Mouse (Mus musculus): ENCODE measurements around the gene Sh3bp1. TPM values are rescaled to one million over a fixed set of nuclear protein-coding genes. Genes with fewer than 3 reads are reported as not detected.

The Sh3bp1 gene
- 4.9 and 6.0 TPM in 2 replicates for polyA plus RNA-seq (2015; fragmentation: Nextera tagmentation; extraction: Ambion mirVana)

GRCm38 (mm10) chr15:78899740-78900584 is at the start of gene Sh3bp1:
Gene Sh3bp1, plus strand, starts transcription at chr15:78899768.
- 3% methylated on average over 43 of the region's 47 CpGs for WGBS
- Histone ChIP-seq H3K9ac (replicated peaks; ENCODE audit: low read depth, low read length) (peak within 1 kb of the TSS; percentile 57), H3K9me3 (ENCODE audit: control insufficient read depth, low read length) (no peaks in the 10 kb centered on the region), H3K4me2 (ENCODE audit: low read length) (peak within 1 kb of the TSS; percentile 88), H3K36me3 (ENCODE audit: control insufficient read depth, insufficient read depth) (no peaks in the 10 kb centered on the region), H3K27me3 (replicated peaks; ENCODE audit: control insufficient read depth, insufficient read depth, low read length) (no peaks in the 10 kb centered on the region), H3K27ac (ENCODE audit: low read length) (no peak within 1 kb of the TSS), H3K4me1 (replicated peaks; ENCODE audit: control insufficient read depth, insufficient read depth, low read length) (peaks cover 15% of the 10 kb centered on the region), H3K4me3 (replicated peaks; ENCODE audit: low read length) (peak within 1 kb of the TSS; percentile 48)
- peak; percentile 52; the same call in 1 of the 2 replicates for ATAC-seq

- no peak overlapping the region for H3K4me3 ChIP-seq (replicated peaks; ENCODE audit: low read length)
- H3K4me1 ChIP-seq (replicated peaks; ENCODE audit: control insufficient read depth, insufficient read depth, low read length): peaks cover 6% of the 10 kb centered on the region; the same call in 1 of the 2 replicates
- 74% methylated on average over 15 of the region's 15 CpGs for WGBS
- H3K27me3 ChIP-seq (replicated peaks; ENCODE audit: control insufficient read depth, insufficient read depth, low read length): no peaks in the 10 kb centered on the region
- ATAC-seq: no peak
- no peak overlapping the region for H3K4me2 ChIP-seq (ENCODE audit: low read length)
- no peak overlapping the region for H3K9ac ChIP-seq (replicated peaks; ENCODE audit: low read depth, low read length)
- H3K27ac ChIP-seq (ENCODE audit: low read length): no peak overlapping the region
- no peaks in the 10 kb centered on the region for H3K36me3 ChIP-seq (ENCODE audit: control insufficient read depth, insufficient read depth)
- H3K9me3 ChIP-seq (ENCODE audit: control insufficient read depth, low read length): no peaks in the 10 kb centered on the region
Observed at GRCm38 (mm10) chr15:78850059-78850824, 49.3 kb upstream of the Sh3bp1 start.

GRCm38 (mm10) chr15:78850944-78851343 is 48.6 kb upstream of the Sh3bp1 start:
- Histone ChIP-seq H3K27ac (ENCODE audit: low read length) (no peak overlapping the region), H3K4me1 (replicated peaks; ENCODE audit: control insufficient read depth, insufficient read depth, low read length) (peaks cover 5% of the 10 kb centered on the region; the same call in 1 of the 2 replicates), H3K4me3 (replicated peaks; ENCODE audit: low read length) (no peak overlapping the region), H3K4me2 (ENCODE audit: low read length) (no peak overlapping the region), H3K9ac (replicated peaks; ENCODE audit: low read depth, low read length) (no peak overlapping the region), H3K27me3 (replicated peaks; ENCODE audit: control insufficient read depth, insufficient read depth, low read length) (no peaks in the 10 kb centered on the region), H3K36me3 (ENCODE audit: control insufficient read depth, insufficient read depth) (no peaks in the 10 kb centered on the region), H3K9me3 (ENCODE audit: control insufficient read depth, low read length) (no peaks in the 10 kb centered on the region)
- ATAC-seq: no peak
- 75% methylated on average over 6 of the region's 6 CpGs for WGBS

- Histone ChIP-seq H3K4me2 (ENCODE audit: low read length) (peak overlapping the region; percentile 38), H3K4me3 (replicated peaks; ENCODE audit: low read length) (no peak overlapping the region), H3K36me3 (ENCODE audit: control insufficient read depth, insufficient read depth) (no peaks in the 10 kb centered on the region), H3K4me1 (replicated peaks; ENCODE audit: control insufficient read depth, insufficient read depth, low read length) (peaks cover 5% of the 10 kb centered on the region; the same call in 1 of the 2 replicates), H3K27me3 (replicated peaks; ENCODE audit: control insufficient read depth, insufficient read depth, low read length) (no peaks in the 10 kb centered on the region), H3K27ac (ENCODE audit: low read length) (no peak overlapping the region), H3K9ac (replicated peaks; ENCODE audit: low read depth, low read length) (no peak overlapping the region), H3K9me3 (ENCODE audit: control insufficient read depth, low read length) (no peaks in the 10 kb centered on the region)
- ATAC-seq: peak; percentile 90
- WGBS: 16% methylated on average over 13 of the region's 13 CpGs
Observed at GRCm38 (mm10) chr15:78851505-78852153, 47.9 kb upstream of the Sh3bp1 start.

GRCm38 (mm10) chr15:78855303-78855965 is 44.1 kb upstream of the Sh3bp1 start, which contains the start of gene Lgals2:
Gene Lgals2, minus strand, starts transcription at chr15:78855529.
- H3K4me2 ChIP-seq (ENCODE audit: low read length): no peak within 1 kb of the TSS
- H3K9me3 ChIP-seq (ENCODE audit: control insufficient read depth, low read length): no peaks in the 10 kb centered on the region
- H3K4me1 ChIP-seq (replicated peaks; ENCODE audit: control insufficient read depth, insufficient read depth, low read length): peaks cover 7% of the 10 kb centered on the region; the same call in 1 of the 2 replicates
- no peak within 1 kb of the TSS for H3K4me3 ChIP-seq (replicated peaks; ENCODE audit: low read length)
- WGBS: 82% methylated on average over 8 of the region's 8 CpGs
- H3K27ac ChIP-seq (ENCODE audit: low read length): no peak within 1 kb of the TSS
- no peak within 1 kb of the TSS for H3K9ac ChIP-seq (replicated peaks; ENCODE audit: low read depth, low read length)
- no peaks in the 10 kb centered on the region for H3K36me3 ChIP-seq (ENCODE audit: control insufficient read depth, insufficient read depth)
- no peak for ATAC-seq
- H3K27me3 ChIP-seq (replicated peaks; ENCODE audit: control insufficient read depth, insufficient read depth, low read length): no peaks in the 10 kb centered on the region

- peak; percentile 47; the same call in 1 of the 2 replicates for ATAC-seq
- no peak overlapping the region for H3K4me2 ChIP-seq (ENCODE audit: low read length)
Observed at GRCm38 (mm10) chr15:78857009-78857408, 42.6 kb upstream of the Sh3bp1 start.

GRCm38 (mm10) chr15:78859311-78859710 is 40.3 kb upstream of the Sh3bp1 start:
- H3K4me2 ChIP-seq (ENCODE audit: low read length): no peak overlapping the region
- H3K9ac ChIP-seq (replicated peaks; ENCODE audit: low read depth, low read length): no peak overlapping the region
- no peaks in the 10 kb centered on the region for H3K9me3 ChIP-seq (ENCODE audit: control insufficient read depth, low read length)
- no peak for ATAC-seq
- 77% methylated on average over 4 of the region's 4 CpGs for WGBS
- H3K36me3 ChIP-seq (ENCODE audit: control insufficient read depth, insufficient read depth): no peaks in the 10 kb centered on the region
- H3K4me3 ChIP-seq (replicated peaks; ENCODE audit: low read length): no peak overlapping the region
- H3K27me3 ChIP-seq (replicated peaks; ENCODE audit: control insufficient read depth, insufficient read depth, low read length): no peaks in the 10 kb centered on the region
- no peak overlapping the region for H3K27ac ChIP-seq (ENCODE audit: low read length)
- H3K4me1 ChIP-seq (replicated peaks; ENCODE audit: control insufficient read depth, insufficient read depth, low read length): peaks cover 6% of the 10 kb centered on the region; the same call in 1 of the 2 replicates

More at GRCm38 (mm10) chr15:78857009-78857408, 42.6 kb upstream of the Sh3bp1 start:
- 72% methylated on average over 7 of the region's 7 CpGs for WGBS
- Histone ChIP-seq H3K9me3 (ENCODE audit: control insufficient read depth, low read length) (no peaks in the 10 kb centered on the region), H3K4me3 (replicated peaks; ENCODE audit: low read length) (no peak overlapping the region), H3K9ac (replicated peaks; ENCODE audit: low read depth, low read length) (no peak overlapping the region), H3K36me3 (ENCODE audit: control insufficient read depth, insufficient read depth) (no peaks in the 10 kb centered on the region), H3K4me1 (replicated peaks; ENCODE audit: control insufficient read depth, insufficient read depth, low read length) (peaks cover 2% of the 10 kb centered on the region; the same call in 1 of the 2 replicates), H3K27ac (ENCODE audit: low read length) (no peak overlapping the region), H3K27me3 (replicated peaks; ENCODE audit: control insufficient read depth, insufficient read depth, low read length) (no peaks in the 10 kb centered on the region)

- ATAC-seq: no peak
- no peak overlapping the region for H3K9ac ChIP-seq (replicated peaks; ENCODE audit: low read depth, low read length)
- peaks cover 6% of the 10 kb centered on the region; the same call in 1 of the 2 replicates for H3K4me1 ChIP-seq (replicated peaks; ENCODE audit: control insufficient read depth, insufficient read depth, low read length)
- no peaks in the 10 kb centered on the region for H3K27me3 ChIP-seq (replicated peaks; ENCODE audit: control insufficient read depth, insufficient read depth, low read length)
- H3K4me3 ChIP-seq (replicated peaks; ENCODE audit: low read length): no peak overlapping the region
- no peaks in the 10 kb centered on the region for H3K9me3 ChIP-seq (ENCODE audit: control insufficient read depth, low read length)
- WGBS: 86% methylated on average over 6 of the region's 6 CpGs
- H3K4me2 ChIP-seq (ENCODE audit: low read length): no peak overlapping the region
- H3K36me3 ChIP-seq (ENCODE audit: control insufficient read depth, insufficient read depth): no peaks in the 10 kb centered on the region
- no peak overlapping the region for H3K27ac ChIP-seq (ENCODE audit: low read length)
Observed at GRCm38 (mm10) chr15:78859714-78860113, 39.9 kb upstream of the Sh3bp1 start.
